Mouse (Mus musculus): Measurements from ENCODE around the gene Raf1. TPM values are rescaled to one million over a fixed set of nuclear protein-coding genes. Genes with fewer than 3 reads are reported as not detected.

Gene Raf1
- polyA plus RNA-seq, 2 experiments = 120 to 176 TPM

- 82% methylated on average over 10 of the region's 10 CpGs for WGBS
- ATAC-seq (ENCODE audit: low FRiP score, low read depth) (no peak), DNase-seq (ENCODE audit: low spot score) (no peak)
- Histone ChIP-seq H3K9ac (ENCODE audit: low read depth, low read length, severe bottlenecking) (no peak overlapping the region), H3K27me3 (ENCODE audit: control insufficient read depth, insufficient read depth, low read length) (no peaks in the 10 kb centered on the region), H3K4me2 (replicated peaks; ENCODE audit: low read depth, low read length, severe bottlenecking) (no peak overlapping the region), H3K27ac (replicated peaks; ENCODE audit: low read depth, low read length) (no peak overlapping the region), H3K4me3 (replicated peaks; ENCODE audit: low read length) (no peak overlapping the region), H3K4me1 (ENCODE audit: control insufficient read depth, insufficient read depth, low read length) (no peaks in the 10 kb centered on the region), H3K36me3 (ENCODE audit: control insufficient read depth, insufficient read depth, low read length) (peaks cover 24% of the 10 kb centered on the region), H3K9me3 (ENCODE audit: control insufficient read depth, low read length) (no peaks in the 10 kb centered on the region)
- no peak for TF ChIP-seq POLR2A (IDR thresholded peaks at IDR 0.05; ENCODE audit: borderline replicate concordance, extremely low read depth, insufficient read depth, insufficient read length)
Observed at GRCm38 (mm10) chr6:115582328-115583115, 93.9 kb downstream of the Raf1 start.

- Histone ChIP-seq H3K9me3 (ENCODE audit: control insufficient read depth, low read length) (no peaks in the 10 kb centered on the region), H3K4me2 (replicated peaks; ENCODE audit: low read depth, low read length, severe bottlenecking) (no peak overlapping the region), H3K9ac (ENCODE audit: low read depth, low read length, severe bottlenecking) (no peak overlapping the region), H3K4me1 (ENCODE audit: control insufficient read depth, insufficient read depth, low read length) (no peaks in the 10 kb centered on the region), H3K27ac (replicated peaks; ENCODE audit: low read depth, low read length) (no peak overlapping the region), H3K27me3 (ENCODE audit: control insufficient read depth, insufficient read depth, low read length) (no peaks in the 10 kb centered on the region), H3K36me3 (ENCODE audit: control insufficient read depth, insufficient read depth, low read length) (peaks cover 39% of the 10 kb centered on the region), H3K4me3 (replicated peaks; ENCODE audit: low read length) (no peak overlapping the region)
- no peak for DNase-seq (ENCODE audit: low spot score)
- no peak for ATAC-seq (ENCODE audit: low FRiP score, low read depth)
- 82% methylated on average over 3 of the region's 3 CpGs for WGBS
- no peak for TF ChIP-seq POLR2A (IDR thresholded peaks at IDR 0.05; ENCODE audit: borderline replicate concordance, extremely low read depth, insufficient read depth, insufficient read length)
Observed at GRCm38 (mm10) chr6:115580810-115581209, 95.6 kb downstream of the Raf1 start.

GRCm38 (mm10) chr6:115577941-115578340 lies 98.5 kb downstream of the Raf1 start:
- DNase-seq (ENCODE audit: low spot score) (no peak), ATAC-seq (ENCODE audit: low FRiP score, low read depth) (no peak)
- 95% methylated on average over 9 of the region's 9 CpGs for WGBS
- TF ChIP-seq POLR2A (IDR thresholded peaks at IDR 0.05; ENCODE audit: borderline replicate concordance, extremely low read depth, insufficient read depth, insufficient read length) = no peak
- Histone ChIP-seq H3K4me2 (replicated peaks; ENCODE audit: low read depth, low read length, severe bottlenecking) (no peak overlapping the region), H3K9ac (ENCODE audit: low read depth, low read length, severe bottlenecking) (no peak overlapping the region), H3K27me3 (ENCODE audit: control insufficient read depth, insufficient read depth, low read length) (no peaks in the 10 kb centered on the region), H3K4me1 (ENCODE audit: control insufficient read depth, insufficient read depth, low read length) (no peaks in the 10 kb centered on the region), H3K27ac (replicated peaks; ENCODE audit: low read depth, low read length) (no peak overlapping the region), H3K9me3 (ENCODE audit: control insufficient read depth, low read length) (no peaks in the 10 kb centered on the region), H3K36me3 (ENCODE audit: control insufficient read depth, insufficient read depth, low read length) (peaks cover 47% of the 10 kb centered on the region), H3K4me3 (replicated peaks; ENCODE audit: low read length) (no peak overlapping the region)

- peaks cover 52% of the 10 kb centered on the region for H3K36me3 ChIP-seq (ENCODE audit: control insufficient read depth, insufficient read depth, low read length)
- WGBS = 84% methylated on average over 5 of the region's 5 CpGs
- ATAC-seq (ENCODE audit: low FRiP score, low read depth) = no peak
Observed at GRCm38 (mm10) chr6:115577407-115577806, 99.0 kb downstream of the Raf1 start.

GRCm38 (mm10) chr6:115574171-115574570 lies 102.3 kb downstream of the Raf1 start:
- no peak for DNase-seq (ENCODE audit: low spot score)
- 86% methylated on average over 7 of the region's 7 CpGs for WGBS
- Histone ChIP-seq H3K9me3 (ENCODE audit: control insufficient read depth, low read length) (no peaks in the 10 kb centered on the region), H3K4me1 (ENCODE audit: control insufficient read depth, insufficient read depth, low read length) (no peaks in the 10 kb centered on the region), H3K27ac (replicated peaks; ENCODE audit: low read depth, low read length) (no peak overlapping the region), H3K27me3 (ENCODE audit: control insufficient read depth, insufficient read depth, low read length) (no peaks in the 10 kb centered on the region), H3K36me3 (ENCODE audit: control insufficient read depth, insufficient read depth, low read length) (peaks cover 55% of the 10 kb centered on the region), H3K4me2 (replicated peaks; ENCODE audit: low read depth, low read length, severe bottlenecking) (no peak overlapping the region), H3K9ac (ENCODE audit: low read depth, low read length, severe bottlenecking) (no peak overlapping the region), H3K4me3 (replicated peaks; ENCODE audit: low read length) (no peak overlapping the region)
- TF ChIP-seq POLR2A (IDR thresholded peaks at IDR 0.05; ENCODE audit: borderline replicate concordance, extremely low read depth, insufficient read depth, insufficient read length) = no peak
- ATAC-seq (ENCODE audit: low FRiP score, low read depth) = no peak

More at GRCm38 (mm10) chr6:115577407-115577806, 99.0 kb downstream of the Raf1 start:
- H3K4me1 ChIP-seq (ENCODE audit: control insufficient read depth, insufficient read depth, low read length) = no peaks in the 10 kb centered on the region
- H3K4me3 ChIP-seq (replicated peaks; ENCODE audit: low read length) = no peak overlapping the region
- H3K9me3 ChIP-seq (ENCODE audit: control insufficient read depth, low read length) = no peaks in the 10 kb centered on the region
- TF ChIP-seq POLR2A (IDR thresholded peaks at IDR 0.05; ENCODE audit: borderline replicate concordance, extremely low read depth, insufficient read depth, insufficient read length) = no peak
- H3K9ac ChIP-seq (ENCODE audit: low read depth, low read length, severe bottlenecking) = no peak overlapping the region
- H3K4me2 ChIP-seq (replicated peaks; ENCODE audit: low read depth, low read length, severe bottlenecking) = no peak overlapping the region
- no peak for DNase-seq (ENCODE audit: low spot score)
- no peaks in the 10 kb centered on the region for H3K27me3 ChIP-seq (ENCODE audit: control insufficient read depth, insufficient read depth, low read length)
- no peak overlapping the region for H3K27ac ChIP-seq (replicated peaks; ENCODE audit: low read depth, low read length)

Other genes starting within 250 kb of the Raf1 start
- gene Tsen2, start 132.0 kb downstream of the Raf1 start, polyA plus RNA-seq (2012; rRNA removed) = 13.3 and 16.3 TPM in 2 replicates
- 26.1 and 27.8 TPM in 2 replicates for gene Tsen2, start 132.0 kb downstream of the Raf1 start, polyA plus RNA-seq (2014; fragmentation: Nextera tagmentation; extraction: Ambion mirVana)
- gene Mkrn2os, start 84.1 kb downstream of the Raf1 start, polyA plus RNA-seq (2012; rRNA removed) = 0.05 TPM in 1 of 2 replicates, not detected in the other
- not detected in 2 replicates for gene Mkrn2os, start 84.1 kb downstream of the Raf1 start, polyA plus RNA-seq (2014; fragmentation: Nextera tagmentation; extraction: Ambion mirVana)
- gene Mkrn2, start 74.7 kb downstream of the Raf1 start, polyA plus RNA-seq (2012; rRNA removed) = 28.9 and 40.7 TPM in 2 replicates
- 31.0 and 34.1 TPM in 2 replicates for gene Mkrn2, start 74.7 kb downstream of the Raf1 start, polyA plus RNA-seq (2014; fragmentation: Nextera tagmentation; extraction: Ambion mirVana)
- gene Tmem40, start 85.8 kb upstream of the Raf1 start, polyA plus RNA-seq (2012; rRNA removed) = 7.0 and 8.0 TPM in 2 replicates
- gene Tmem40, start 85.8 kb upstream of the Raf1 start, polyA plus RNA-seq (2014; fragmentation: Nextera tagmentation; extraction: Ambion mirVana) = 10.0 and 13.1 TPM in 2 replicates
- gene Cand2, start 97.9 kb upstream of the Raf1 start, polyA plus RNA-seq (2012; rRNA removed) = 57.7 and 78.8 TPM in 2 replicates
- 39.1 and 42.0 TPM in 2 replicates for gene Cand2, start 97.9 kb upstream of the Raf1 start, polyA plus RNA-seq (2014; fragmentation: Nextera tagmentation; extraction: Ambion mirVana)
- gene Rpl32, start 132.1 kb upstream of the Raf1 start, polyA plus RNA-seq (2012; rRNA removed) = 2,190 and 2,685 TPM in 2 replicates
- gene Rpl32, start 132.1 kb upstream of the Raf1 start, polyA plus RNA-seq (2014; fragmentation: Nextera tagmentation; extraction: Ambion mirVana) = 2,459 and 2,604 TPM in 2 replicates
- gene Efcab12, start 161.8 kb upstream of the Raf1 start, polyA plus RNA-seq (2012; rRNA removed) = 0.58 and 0.70 TPM in 2 replicates
- gene Efcab12, start 161.8 kb upstream of the Raf1 start, polyA plus RNA-seq (2014; fragmentation: Nextera tagmentation; extraction: Ambion mirVana) = 0.19 and 0.39 TPM in 2 replicates
- gene Mbd4, start 176.7 kb upstream of the Raf1 start, polyA plus RNA-seq (2012; rRNA removed) = 16.3 and 18.8 TPM in 2 replicates
- 13.0 and 16.4 TPM in 2 replicates for gene Mbd4, start 176.7 kb upstream of the Raf1 start, polyA plus RNA-seq (2014; fragmentation: Nextera tagmentation; extraction: Ambion mirVana)
- gene Ift122, start 176.8 kb upstream of the Raf1 start, polyA plus RNA-seq (2012; rRNA removed) = 21.2 and 23.9 TPM in 2 replicates
- 17.9 and 18.9 TPM in 2 replicates for gene Ift122, start 176.8 kb upstream of the Raf1 start, polyA plus RNA-seq (2014; fragmentation: Nextera tagmentation; extraction: Ambion mirVana)